Mouse (Mus musculus) limb, embryonic 10.5 days (tissue): ENCODE measurements around the gene Gm867. TPM values are rescaled to one million over a fixed set of nuclear protein-coding genes. Genes with fewer than 3 reads are reported as not detected.

Source experiments
- DNase-seq: peaks from one replicate; pipeline ENCODE4 v3.0.0-alpha.2; 2017; ENCODE audit warnings: low spot score
- H3K27ac ChIP-seq: fragments of 300-500 bp; sonication (generic); 2 replicates; pipeline ENCODE4 v1.5.1; 2016; ENCODE audit warnings: mild to moderate bottlenecking
- H3K27me3 ChIP-seq: fragments of 300-500 bp; sonication (generic); 2 replicates; pipeline ENCODE4 v1.6.1; 2016; ENCODE audit warnings: low read depth, mild to moderate bottlenecking; ENCODE audit not compliant: poor library complexity, severe bottlenecking
- H3K36me3 ChIP-seq: fragments of 300-500 bp; sonication (generic); 2 replicates; pipeline ENCODE4 v1.6.1; 2016; ENCODE audit warnings: mild to moderate bottlenecking, moderate library complexity
- H3K4me1 ChIP-seq: fragments of 300-500 bp; sonication (generic); 2 replicates; pipeline ENCODE4 v1.6.1; 2016
- H3K4me3 ChIP-seq: fragments of 300-500 bp; sonication (generic); 2 replicates; pipeline ENCODE4 v1.5.1; 2016; ENCODE audit warnings: mild to moderate bottlenecking, moderate library complexity
- H3K9me3 ChIP-seq: fragments of 300-500 bp; sonication (generic); replicated peaks from 2 replicates; pipeline ENCODE4 v1.6.1; 2016; ENCODE audit warnings: mild to moderate bottlenecking
- WGBS: fragments of 180-500 bp; shearing (Covaris S2); methylation state at CpG from one replicate; pipeline ENCODE4 v1.1.7; 2016; 5-methylcytosine and 5-hydroxymethylcytosine counted together
- polyA plus RNA-seq: library from polyadenylated mRNA; unstranded; fragments of >200 nt; fragmentation: Nextera tagmentation; extraction: Ambion mirVana; gene quantifications from 2 replicates; pipeline ENCODE4 v1.2.1, GENCODE M21; 2016

Gm867 gene
- polyA plus RNA-seq, 1 experiment from 2014 or later, result 0.49 TPM

DNA sequence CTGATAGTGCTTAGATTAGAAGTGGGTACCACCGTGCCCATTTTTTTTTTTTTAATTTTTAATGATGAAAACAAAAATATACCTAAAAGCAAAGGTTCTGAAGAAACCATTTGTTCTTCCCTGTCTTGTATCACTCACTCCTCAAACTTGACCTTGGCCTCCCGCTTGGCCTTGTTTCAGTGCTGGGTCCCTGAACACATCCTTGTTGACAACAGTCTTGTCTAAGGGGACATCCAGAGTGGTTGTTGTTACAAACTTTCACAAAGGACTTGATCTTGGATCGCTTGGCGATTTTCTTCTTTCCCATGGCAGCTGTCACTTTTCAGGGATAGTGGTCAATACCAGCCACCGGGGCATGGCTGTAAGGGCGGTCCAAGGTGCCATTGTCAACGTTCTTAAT, 4.7 kb upstream of the Gm867 start:
- Histone ChIP-seq H3K4me3 (no peak overlapping the region), H3K27me3 (peaks cover 28% of the 10 kb centered on the region)

DNA sequence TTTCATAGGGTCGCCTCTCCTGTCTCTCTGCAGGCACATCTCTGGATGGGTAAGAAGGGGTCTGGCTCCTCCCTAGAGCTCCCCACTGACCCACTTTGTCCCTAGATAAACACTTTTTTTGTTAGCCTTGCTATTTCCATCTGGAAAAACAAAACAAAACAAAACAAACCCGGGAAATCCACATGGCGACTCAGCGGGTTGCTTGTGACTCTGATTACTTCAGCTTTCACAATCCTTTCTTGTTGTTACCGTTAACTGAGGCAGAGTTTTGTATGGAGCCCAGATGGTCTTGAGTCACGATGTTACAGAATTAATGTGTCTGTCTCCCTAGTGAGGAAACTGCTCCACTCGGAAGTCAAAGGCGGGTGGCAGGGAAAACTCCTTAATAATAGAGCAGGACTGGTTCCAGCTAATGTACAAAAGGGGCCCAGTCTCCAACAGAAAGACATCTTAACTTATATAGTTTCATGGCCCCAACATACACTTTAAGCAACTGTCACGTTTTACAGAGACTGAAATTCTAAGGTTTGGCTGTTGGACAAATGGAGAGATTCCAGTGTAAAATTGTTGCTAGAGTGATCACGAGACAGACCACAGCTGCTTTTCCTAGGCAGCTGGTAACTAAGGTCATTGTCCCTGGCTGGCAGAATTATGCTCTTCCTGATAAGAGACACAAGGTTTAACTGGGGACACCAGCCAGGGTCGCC, 3.7 kb upstream of the Gm867 start:
- peaks cover 28% of the 10 kb centered on the region for H3K27me3 ChIP-seq
- 0 out of 2 replicates have a peak, but pooled peaks cover 4% of the 10 kb centered on the region for H3K4me1 ChIP-seq
- no peaks in the 10 kb centered on the region for H3K36me3 ChIP-seq
- WGBS, result 53% methylated on average over 11 of the region's 11 CpGs
- H3K9me3 ChIP-seq, result no peaks in the 10 kb centered on the region
- H3K27ac ChIP-seq, result no peak overlapping the region
- no peak for DNase-seq
- H3K4me3 ChIP-seq, result no peak overlapping the region

More for the DNA sequence above, 4.7 kb upstream of the Gm867 start:
- WGBS, result 89% methylated on average over 7 of the region's 7 CpGs
- Histone ChIP-seq H3K4me1 (0 out of 2 replicates have a peak, but pooled peaks cover 4% of the 10 kb centered on the region), H3K36me3 (no peaks in the 10 kb centered on the region), H3K9me3 (no peaks in the 10 kb centered on the region), H3K27ac (no peak overlapping the region)
- no peak for DNase-seq

DNA sequence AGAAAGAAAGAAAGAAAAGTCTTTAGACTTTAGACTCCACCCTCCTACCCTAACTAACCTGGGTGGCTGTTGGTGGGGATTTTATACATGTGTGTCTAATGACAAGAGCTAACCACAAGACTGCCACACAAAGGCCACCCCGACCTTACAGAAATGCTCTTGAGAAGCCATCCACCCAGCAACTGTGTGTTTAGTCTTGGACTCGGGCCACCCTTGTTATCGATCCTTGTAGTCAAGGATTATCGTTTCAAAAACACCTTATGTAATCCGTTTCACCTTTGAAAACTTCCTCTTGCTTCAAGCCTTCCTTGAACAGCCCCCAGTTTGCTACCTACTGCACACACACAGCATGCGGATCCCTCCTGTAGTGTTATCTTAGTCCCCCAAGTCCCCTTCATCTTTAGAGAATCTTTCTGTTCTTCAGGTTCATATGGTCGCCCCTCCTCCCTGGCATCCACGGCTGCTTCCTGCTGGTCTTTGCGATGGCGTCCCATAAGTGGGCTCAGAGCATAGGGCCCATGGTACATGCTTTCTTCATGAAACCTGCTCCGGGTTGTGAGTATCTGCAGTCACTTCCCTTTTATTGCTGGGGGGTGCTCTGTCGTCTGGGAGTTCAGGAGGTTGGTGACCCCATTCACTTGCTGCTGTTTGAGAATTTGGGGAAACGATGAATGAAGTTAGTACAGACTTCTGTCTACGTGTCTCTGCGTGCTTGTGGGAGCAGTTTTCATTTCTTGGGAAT, 2.4 kb upstream of the Gm867 start, which contains the start of gene Vpreb3:
Vpreb3 (plus strand) TSS at position 322 of the 742 bp plus-strand sequence.
- Histone ChIP-seq H3K27ac (no peak within 1 kb of the TSS), H3K27me3 (peaks cover 27% of the 10 kb centered on the region), H3K9me3 (no peaks in the 10 kb centered on the region), H3K4me1 (0 out of 2 replicates have a peak, but pooled peaks cover 4% of the 10 kb centered on the region), H3K4me3 (no peak within 1 kb of the TSS), H3K36me3 (no peaks in the 10 kb centered on the region)
- 84% methylated on average over 15 of the region's 15 CpGs for WGBS
- DNase-seq, result no peak

DNA sequence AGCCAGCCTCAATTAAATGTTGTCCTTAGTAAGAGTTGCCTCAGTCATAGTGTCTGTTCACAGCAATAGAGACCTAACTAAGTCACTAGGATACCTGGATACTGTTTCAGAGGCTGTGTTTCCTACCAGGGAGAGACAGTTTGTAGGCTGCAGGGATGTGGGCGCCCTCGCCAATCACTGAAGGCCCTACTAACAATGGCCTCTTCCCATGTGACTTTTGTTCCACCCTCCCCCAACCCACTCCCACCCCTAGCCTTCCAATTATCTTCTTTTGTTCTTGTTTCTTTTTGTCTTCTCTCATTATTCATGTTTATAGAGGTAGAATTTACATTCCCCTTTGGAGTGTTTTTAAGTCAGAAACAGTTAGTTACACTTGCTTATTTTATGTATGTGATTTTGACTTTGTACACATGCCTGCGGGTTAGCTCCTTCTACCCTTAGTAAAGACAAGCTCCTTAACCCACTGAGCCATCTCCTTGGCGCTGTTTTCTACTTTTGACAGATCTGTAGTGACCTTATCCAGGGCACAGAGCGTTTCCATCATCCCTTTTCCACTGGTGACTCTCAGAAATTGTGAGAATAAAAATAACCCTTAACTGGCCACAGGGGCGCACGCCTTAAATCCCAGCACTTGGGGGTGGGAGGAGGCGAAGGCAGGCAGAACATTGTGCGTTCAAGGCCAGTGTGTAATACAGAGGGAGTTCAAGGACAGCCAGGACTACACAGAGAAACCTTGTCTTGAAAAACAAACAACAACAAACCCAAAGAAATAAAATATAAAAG, 761 bp upstream of the Gm867 start:
- no peaks in the 10 kb centered on the region for H3K36me3 ChIP-seq
- peaks cover 5% of the 10 kb centered on the region for H3K4me1 ChIP-seq
- H3K4me3 ChIP-seq, result no peak overlapping the region
- DNase-seq, result no peak
- H3K27me3 ChIP-seq, result peaks cover 44% of the 10 kb centered on the region
- no peak overlapping the region for H3K27ac ChIP-seq
- no peaks in the 10 kb centered on the region for H3K9me3 ChIP-seq
- 81% methylated on average over 9 of the region's 9 CpGs for WGBS

DNA sequence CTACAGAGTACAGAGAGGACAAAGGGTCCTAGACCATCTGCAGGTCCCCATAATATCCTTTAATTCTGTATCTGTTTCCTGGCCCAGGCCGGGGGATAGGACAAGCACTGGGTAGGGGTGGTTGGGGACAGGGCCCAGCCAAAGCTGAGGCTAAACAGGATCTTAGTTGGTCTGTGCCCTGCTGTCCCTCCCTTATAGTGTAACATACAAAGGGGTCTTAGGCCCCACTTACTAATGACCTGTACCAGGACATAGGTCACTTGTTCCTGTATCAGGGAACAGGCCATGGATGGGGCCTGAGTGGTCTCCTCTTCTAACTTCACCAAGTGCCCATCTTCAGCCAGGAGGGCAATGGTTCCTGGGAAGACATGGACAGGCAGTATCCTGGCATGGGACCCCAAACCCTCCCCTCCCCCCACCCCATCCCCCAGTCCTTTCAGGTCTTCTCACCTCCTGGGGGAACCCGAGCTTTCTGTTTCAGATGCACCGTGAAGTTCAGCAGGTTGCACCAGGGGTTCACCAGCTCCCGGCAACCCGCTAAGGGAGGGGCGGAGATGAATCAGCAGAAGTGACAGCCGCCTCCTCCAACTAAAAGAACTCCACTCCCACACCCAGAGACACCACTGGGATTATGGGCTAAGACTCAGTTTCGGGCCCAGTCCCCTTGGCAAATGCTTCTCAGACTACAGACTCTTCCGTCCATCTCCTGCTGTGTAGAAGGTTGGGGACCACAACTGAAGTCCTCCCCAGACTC, 814 bp downstream of the Gm867 start:
- Histone ChIP-seq H3K9me3 (no peaks in the 10 kb centered on the region), H3K36me3 (no peaks in the 10 kb centered on the region), H3K27ac (no peak overlapping the region), H3K27me3 (peaks cover 60% of the 10 kb centered on the region), H3K4me3 (no peak overlapping the region), H3K4me1 (peaks cover 16% of the 10 kb centered on the region)
- no peak for DNase-seq
- 41% methylated on average over 9 of the region's 9 CpGs for WGBS

DNA sequence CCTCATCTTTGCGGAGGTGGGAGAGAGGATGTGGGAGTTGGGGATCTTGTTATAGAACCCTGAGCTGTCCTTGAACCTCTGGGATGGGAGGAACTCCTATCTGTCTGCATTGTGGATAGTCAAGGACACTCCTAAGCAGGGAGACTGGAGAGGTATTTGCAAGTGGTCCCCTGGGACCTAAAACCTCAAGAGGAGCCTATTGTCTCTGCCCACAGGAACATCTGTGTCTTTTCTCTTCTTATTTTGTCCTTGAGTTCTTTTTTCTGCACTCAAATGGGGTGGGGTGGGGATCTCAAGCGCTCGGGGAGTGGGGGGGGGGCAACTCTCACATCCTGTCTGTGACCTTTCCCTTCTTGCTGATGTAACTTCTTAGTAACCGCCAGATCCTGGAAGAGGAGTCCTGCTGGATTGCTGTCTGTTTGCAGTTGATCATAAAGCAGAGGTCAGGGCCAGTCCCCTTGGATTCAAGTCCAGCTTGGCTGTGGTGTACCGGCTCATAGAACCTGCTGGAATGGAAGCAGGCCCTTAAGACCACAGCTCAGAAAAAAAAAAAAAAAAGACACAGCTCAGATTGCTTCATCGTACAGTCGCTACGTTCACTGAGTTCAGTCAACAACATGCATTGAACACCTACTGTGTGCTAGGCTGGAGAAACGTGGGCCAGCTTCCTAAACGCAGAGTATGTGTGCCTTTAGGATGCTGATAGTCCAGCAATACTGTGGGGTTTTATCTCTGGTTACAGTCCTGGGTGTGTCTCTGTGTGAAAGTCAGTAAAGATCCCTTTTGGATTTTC, 2.4 kb downstream of the Gm867 start:
- no peak overlapping the region for H3K4me3 ChIP-seq
- no peak overlapping the region for H3K27ac ChIP-seq
- peaks cover 19% of the 10 kb centered on the region for H3K4me1 ChIP-seq
- H3K9me3 ChIP-seq, result no peaks in the 10 kb centered on the region
- WGBS, result 58% methylated on average over 10 of the region's 10 CpGs
- H3K27me3 ChIP-seq, result peaks cover 74% of the 10 kb centered on the region
- no peaks in the 10 kb centered on the region for H3K36me3 ChIP-seq
- DNase-seq, result no peak

DNA sequence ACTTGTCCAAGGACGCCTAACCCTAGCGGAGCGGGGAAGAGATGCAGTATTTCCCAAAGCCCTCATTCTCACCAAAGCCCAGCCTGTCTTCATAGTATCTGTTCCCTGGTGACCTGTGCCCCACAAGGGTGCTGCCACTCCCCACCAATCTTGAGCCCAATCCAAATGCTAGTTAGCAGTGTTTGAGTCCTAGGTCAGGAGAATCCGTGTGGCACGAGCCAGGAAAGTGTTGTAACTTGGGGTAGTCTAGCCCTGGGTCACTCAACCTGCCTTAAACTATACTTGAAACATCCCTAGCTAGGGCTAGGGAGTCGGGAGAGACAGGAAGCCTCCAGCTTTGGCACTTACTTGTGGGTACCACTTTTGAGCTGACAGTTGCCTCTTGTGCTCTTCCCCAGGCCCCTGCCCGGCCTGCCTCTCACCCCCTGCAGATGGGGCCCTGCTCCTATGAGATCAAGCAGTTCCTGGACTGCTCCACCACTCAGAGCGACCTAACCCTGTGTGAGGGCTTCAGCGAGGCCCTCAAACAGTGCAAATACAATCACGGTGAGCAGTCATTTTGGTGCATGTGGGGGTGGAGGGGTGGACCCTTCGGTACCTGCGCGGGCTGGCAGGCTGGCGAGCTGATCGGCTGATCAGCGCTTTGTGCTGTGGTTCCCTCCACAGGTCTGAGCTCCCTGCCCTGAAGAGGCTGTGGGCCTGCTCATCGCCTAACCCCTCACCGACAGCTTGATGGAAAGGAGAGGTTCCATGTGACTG, 3.4 kb downstream of the Gm867 start:
- Histone ChIP-seq H3K4me1 (peaks cover 29% of the 10 kb centered on the region), H3K36me3 (no peaks in the 10 kb centered on the region), H3K9me3 (no peaks in the 10 kb centered on the region), H3K4me3 (no peak overlapping the region), H3K27me3 (peaks cover 78% of the 10 kb centered on the region), H3K27ac (no peak overlapping the region)
- 33% methylated on average over 18 of the region's 18 CpGs for WGBS
- DNase-seq, result no peak

DNA sequence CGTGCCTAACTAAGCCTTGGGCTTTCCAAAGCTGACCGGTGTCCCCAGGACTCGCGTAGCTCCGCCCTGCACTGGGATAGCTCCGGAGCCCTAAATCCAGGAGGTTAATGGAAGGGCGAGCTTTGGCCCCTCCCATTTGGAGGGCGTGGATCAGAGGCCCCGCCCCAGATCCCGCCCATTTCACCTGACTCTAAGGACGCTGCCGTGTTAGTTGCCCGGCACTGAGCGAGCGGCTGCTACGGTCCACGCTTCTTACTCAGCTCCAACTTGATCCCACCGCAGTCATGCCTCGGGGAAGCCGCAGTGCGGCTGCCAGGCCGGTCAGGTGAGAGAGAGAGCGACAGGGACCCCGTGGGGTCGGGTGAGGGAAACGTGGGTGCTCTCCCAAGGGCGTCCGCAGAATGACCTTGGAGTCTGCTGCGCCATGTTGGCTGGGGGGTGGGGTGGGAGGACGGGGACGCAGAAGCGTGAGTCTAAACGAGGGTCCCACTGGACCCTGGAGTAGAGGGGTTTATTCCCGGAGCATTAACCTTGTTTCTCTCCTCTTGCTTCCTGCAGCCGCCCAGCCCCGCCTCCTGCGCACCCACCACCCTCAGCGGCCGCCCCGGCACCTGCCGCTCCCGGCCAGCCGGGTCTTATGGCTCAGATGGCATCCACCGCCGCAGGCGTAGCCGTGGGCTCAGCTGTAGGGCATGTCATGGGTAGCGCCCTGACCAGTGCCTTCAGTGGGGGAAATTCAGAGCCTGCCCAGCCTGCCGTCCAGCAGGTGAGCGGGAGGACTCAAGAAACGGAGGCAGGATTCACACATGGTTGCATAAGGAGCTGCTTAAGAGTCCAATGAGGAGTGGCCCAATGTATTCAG, 4.6 kb downstream of the Gm867 start, which contains the start of gene Mmp11:
Mmp11 (minus strand) TSS at position 817 of the 862 bp plus-strand sequence.
- no peaks in the 10 kb centered on the region for H3K36me3 ChIP-seq
- H3K4me1 ChIP-seq, result peaks cover 41% of the 10 kb centered on the region
- H3K27ac ChIP-seq, result peak within 1 kb of the TSS; percentile 10; the same call in 1 of the 2 replicates
- H3K4me3 ChIP-seq, result peak within 1 kb of the TSS; percentile 62
- peak; percentile 80 for DNase-seq
- H3K9me3 ChIP-seq, result no peaks in the 10 kb centered on the region
- whole genome bisulfite sequencing, result 3% methylated on average over 51 of the region's 51 CpGs
- H3K27me3 ChIP-seq, result peaks cover 89% of the 10 kb centered on the region

DNA sequence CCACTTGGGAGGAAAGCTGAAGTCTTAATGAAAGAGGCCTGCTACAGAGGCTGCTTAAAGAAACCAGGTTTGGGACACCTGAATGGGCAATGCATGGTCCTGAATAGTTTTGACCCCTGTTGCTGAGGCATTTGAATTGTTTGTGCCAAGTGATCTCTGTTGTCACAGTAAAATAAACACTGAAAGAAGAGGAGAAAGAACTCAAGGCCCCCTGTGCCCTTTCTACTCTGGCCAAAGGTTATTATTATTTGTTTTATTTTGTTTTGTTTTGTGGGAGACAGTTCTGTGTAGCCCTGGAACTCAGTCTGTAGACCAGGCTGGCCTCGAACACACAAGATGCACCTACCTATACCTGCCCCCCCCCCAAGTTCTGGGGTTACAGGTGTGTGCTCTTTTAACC, 5.5 kb downstream of the Gm867 start:
- peaks cover 43% of the 10 kb centered on the region for H3K4me1 ChIP-seq
- H3K4me3 ChIP-seq, result peak overlapping the region; percentile 62; the same call in 1 of the 2 replicates
- H3K27me3 ChIP-seq, result peaks cover 89% of the 10 kb centered on the region
- no peaks in the 10 kb centered on the region for H3K36me3 ChIP-seq
- no peak overlapping the region for H3K27ac ChIP-seq
- WGBS, result 63% methylated on average over 1 of the region's 1 CpGs
- no peaks in the 10 kb centered on the region for H3K9me3 ChIP-seq
- no peak for DNase-seq

DNA sequence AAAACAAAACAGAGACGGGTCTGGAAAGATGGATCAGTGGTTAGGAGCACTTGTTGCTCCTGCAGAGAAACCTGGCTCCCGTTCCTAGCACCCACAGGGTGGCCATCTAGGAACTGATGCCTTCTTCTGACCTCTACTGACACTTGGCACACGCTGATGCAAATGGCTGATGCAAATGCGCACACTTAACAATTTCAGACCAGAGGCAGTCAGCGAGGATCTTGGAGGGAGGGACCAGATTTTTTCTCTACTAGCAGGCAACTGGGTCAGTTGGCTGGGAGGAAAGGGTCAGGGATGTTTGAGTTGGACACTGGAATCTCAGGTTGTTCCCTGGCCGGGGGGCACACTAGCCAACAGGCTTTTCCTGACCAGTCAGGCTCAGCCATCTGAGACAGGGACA, 7.6 kb downstream of the Gm867 start, which contains the start of gene Chchd10:
Chchd10 (plus strand) TSS at position 240 of the 400 bp plus-strand sequence.
- Histone ChIP-seq H3K27ac (peak within 1 kb of the TSS; percentile 94), H3K4me1 (peaks cover 49% of the 10 kb centered on the region), H3K9me3 (no peaks in the 10 kb centered on the region), H3K27me3 (peaks cover 87% of the 10 kb centered on the region), H3K36me3 (peaks cover 5% of the 10 kb centered on the region), H3K4me3 (peak within 1 kb of the TSS; percentile 77)
- 23% methylated on average over 6 of the region's 6 CpGs for WGBS
- DNase-seq, result no peak
